Mouse (Mus musculus) cerebellum, adult 2 months (tissue): ENCODE data around the gene Armh3.

ENCODE experiments used
- CTCF ChIP-seq: fragments of 200-500 bp; IDR thresholded peaks from 2 replicates; pipeline ENCODE4 v1.5.1; 2011; ENCODE audit warnings: low read depth, mild to moderate bottlenecking, control low read depth, low read length, moderate library complexity, borderline replicate concordance; ENCODE audit not compliant: insufficient read depth
- POLR2A ChIP-seq: fragments of 200-500 bp; IDR thresholded peaks from 2 replicates; pipeline ENCODE4 v1.6.1; 2011; ENCODE audit warnings: low read length, control low read depth, borderline replicate concordance; ENCODE audit not compliant: insufficient read depth

DNA sequence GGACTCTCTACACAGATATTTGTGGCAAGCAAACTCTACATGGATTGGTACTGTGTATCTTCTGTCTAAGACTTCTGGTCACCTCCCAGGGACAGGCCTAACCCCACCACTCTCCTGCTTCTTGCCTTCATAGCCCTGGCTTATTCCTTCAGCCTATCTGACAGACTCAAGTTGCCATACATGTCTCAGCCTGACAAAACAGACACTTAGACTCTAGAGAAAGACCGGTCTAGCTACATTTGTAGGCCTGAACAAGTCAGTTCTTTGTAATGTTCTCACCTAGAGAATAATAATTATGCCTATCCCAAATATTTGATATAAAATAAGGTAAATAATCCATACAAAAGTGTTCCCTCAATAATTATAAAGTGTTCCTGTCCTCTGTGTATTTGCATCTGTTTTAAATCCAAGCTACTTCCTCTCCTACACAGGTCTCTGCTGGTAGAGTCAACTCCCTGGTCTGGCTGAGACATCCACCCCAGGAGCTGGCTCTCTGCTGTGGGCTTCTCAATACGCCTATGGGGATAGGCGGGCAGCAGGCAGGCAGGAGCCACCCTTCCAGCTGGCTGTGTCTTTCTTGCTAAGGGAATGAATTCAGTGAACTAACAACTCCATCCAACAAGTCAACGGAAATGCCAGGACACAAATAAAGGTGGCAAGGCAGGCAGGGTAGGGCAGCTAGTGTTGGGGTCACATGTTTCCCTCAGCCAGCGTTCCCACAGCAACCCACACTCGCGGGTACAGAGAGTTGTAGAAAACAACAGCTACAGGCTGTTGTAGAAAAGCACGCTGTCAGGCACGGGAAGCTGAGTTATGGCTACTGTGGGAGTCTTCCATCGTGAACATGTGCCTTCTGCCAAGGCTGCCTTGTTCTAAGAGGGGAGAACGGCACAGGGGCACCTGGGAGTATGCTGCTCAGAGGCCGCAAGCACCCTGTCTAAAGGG, 161.0 kb downstream of the Armh3 start:
- TF ChIP-seq CTCF (no peak), POLR2A (no peak)
